Mouse (Mus musculus) spleen, postnatal 10 days (tissue): ENCODE results near the gene Nfe2l2.

ENCODE experiments used
- DNase-seq, 2 experiments: peaks; one replicate each; pipeline ENCODE4 v3.0.0; 2021 to 2022; ENCODE audit warnings: low spot score in 2 of 2

Gene Nfe2l2

GRCm38 (mm10) chr2:75687040-75687749 is 17.2 kb downstream of the Nfe2l2 start:
- no peak for DNase-seq

GRCm38 (mm10) chr2:75685458-75685861 is 19.0 kb downstream of the Nfe2l2 start:
- DNase-seq: no peak

GRCm38 (mm10) chr2:75684526-75684925 is 19.9 kb downstream of the Nfe2l2 start:
- no peak for DNase-seq

- peak in 1 of 2 experiments; percentile 74 for DNase-seq
These were observed 21.3 kb downstream of the Nfe2l2 start for GRCm38 (mm10) chr2:75682978-75683709.

GRCm38 (mm10) chr2:75681439-75681838 is 23.0 kb downstream of the Nfe2l2 start:
- DNase-seq: no peak

- no peak for DNase-seq
These were observed 24.5 kb downstream of the Nfe2l2 start for GRCm38 (mm10) chr2:75679947-75680346.

- DNase-seq: no peak
These were observed 27.9 kb downstream of the Nfe2l2 start for GRCm38 (mm10) chr2:75676567-75676966.

GRCm38 (mm10) chr2:75672561-75672960 is 31.9 kb downstream of the Nfe2l2 start:
- DNase-seq: no peak

GRCm38 (mm10) chr2:75671337-75671660 is 33.1 kb downstream of the Nfe2l2 start:
- DNase-seq: no peak

- DNase-seq: no peak
These were observed 33.8 kb downstream of the Nfe2l2 start for GRCm38 (mm10) chr2:75670446-75671336.

- DNase-seq: peak in 1 of 2 experiments; percentile 38
These were observed 34.7 kb downstream of the Nfe2l2 start for GRCm38 (mm10) chr2:75669491-75670445.

GRCm38 (mm10) chr2:75661106-75661505 is 43.3 kb downstream of the Nfe2l2 start:
- DNase-seq: no peak

- no peak for DNase-seq
These were observed 44.0 kb downstream of the Nfe2l2 start for GRCm38 (mm10) chr2:75660255-75660948.

GRCm38 (mm10) chr2:75659629-75659960 is 44.8 kb downstream of the Nfe2l2 start:
- DNase-seq: peak; percentile 91 to 96

GRCm38 (mm10) chr2:75658727-75659628 is 45.5 kb downstream of the Nfe2l2 start, which contains the start of gene Hnrnpa3:
TSS of gene Hnrnpa3 (plus strand) at chr2:75659261.
- peak; percentile 96 to 98 for DNase-seq

GRCm38 (mm10) chr2:75657907-75658691 is 46.3 kb downstream of the Nfe2l2 start:
- DNase-seq: peak in 1 of 2 experiments; percentile 42

GRCm38 (mm10) chr2:75656924-75657323 is 47.5 kb downstream of the Nfe2l2 start:
- DNase-seq: no peak

GRCm38 (mm10) chr2:75654679-75655078 is 49.8 kb downstream of the Nfe2l2 start:
- DNase-seq: no peak

GRCm38 (mm10) chr2:75653150-75653549 is 51.3 kb downstream of the Nfe2l2 start:
- no peak for DNase-seq
